Mouse (Mus musculus) common myeloid progenitor, adult 5-6 weeks (primary cell): ENCODE results near the gene Frmd4a. TPM values are rescaled to one million over a fixed set of nuclear protein-coding genes. Genes with fewer than 3 reads are reported as not detected.

Source experiments
- ATAC-seq: replicated peaks from 2 replicates; pipeline ENCODE4 v1.8.0; 2016; ENCODE audit warnings: low read depth, mild to moderate bottlenecking, moderate TSS enrichment, inconsistent platforms; ENCODE audit not compliant: poor library complexity, severe bottlenecking
- total RNA-seq: library from RNA; stranded (forward); fragments of 200-1000, 187-1606 nt; gene quantifications from 2 replicates; pipeline ENCODE4 v1.2.3, GENCODE M21; 2017

Gene Frmd4a
- total RNA-seq, 1 experiment from 2014 or later = 26.3 TPM

DNA sequence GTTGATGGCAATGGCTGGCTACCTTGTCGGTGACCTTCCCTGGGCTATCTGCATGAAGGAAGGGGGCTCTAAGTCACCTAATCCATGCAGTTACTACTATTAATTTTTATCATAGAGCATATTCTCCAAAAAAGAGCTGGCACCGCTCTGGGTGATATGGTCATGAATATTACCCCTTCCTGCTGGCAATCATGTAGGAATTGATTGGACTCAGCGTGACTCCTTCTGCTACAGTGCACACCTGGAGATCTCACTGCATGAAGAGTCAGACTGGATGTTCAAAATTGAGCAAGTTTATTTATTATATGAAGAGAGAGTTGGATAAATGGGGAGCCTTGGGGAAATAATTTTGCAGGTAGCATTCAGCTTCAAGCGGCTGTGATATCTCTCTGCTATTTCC, 113.7 kb downstream of the Frmd4a start:
- no peak for ATAC-seq

DNA sequence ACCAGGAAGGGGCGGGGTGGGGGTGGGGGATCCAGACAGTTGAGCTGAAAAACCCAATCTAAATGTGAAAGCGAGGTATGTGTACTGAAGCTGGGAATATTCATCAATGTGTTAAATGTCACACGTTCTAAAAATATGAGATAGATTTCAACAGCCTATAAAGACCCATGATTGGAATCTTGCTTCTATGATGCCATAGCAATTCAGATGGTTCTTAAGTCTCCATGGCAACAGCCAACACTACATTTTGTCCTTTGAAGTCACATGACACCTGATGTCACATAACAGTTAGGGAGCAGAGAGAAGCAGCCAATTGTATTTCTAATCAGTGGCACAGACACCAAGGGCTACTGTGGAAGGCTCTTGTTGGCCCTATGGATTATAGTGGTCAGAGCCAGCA, 120.0 kb downstream of the Frmd4a start:
- ATAC-seq = no peak

DNA sequence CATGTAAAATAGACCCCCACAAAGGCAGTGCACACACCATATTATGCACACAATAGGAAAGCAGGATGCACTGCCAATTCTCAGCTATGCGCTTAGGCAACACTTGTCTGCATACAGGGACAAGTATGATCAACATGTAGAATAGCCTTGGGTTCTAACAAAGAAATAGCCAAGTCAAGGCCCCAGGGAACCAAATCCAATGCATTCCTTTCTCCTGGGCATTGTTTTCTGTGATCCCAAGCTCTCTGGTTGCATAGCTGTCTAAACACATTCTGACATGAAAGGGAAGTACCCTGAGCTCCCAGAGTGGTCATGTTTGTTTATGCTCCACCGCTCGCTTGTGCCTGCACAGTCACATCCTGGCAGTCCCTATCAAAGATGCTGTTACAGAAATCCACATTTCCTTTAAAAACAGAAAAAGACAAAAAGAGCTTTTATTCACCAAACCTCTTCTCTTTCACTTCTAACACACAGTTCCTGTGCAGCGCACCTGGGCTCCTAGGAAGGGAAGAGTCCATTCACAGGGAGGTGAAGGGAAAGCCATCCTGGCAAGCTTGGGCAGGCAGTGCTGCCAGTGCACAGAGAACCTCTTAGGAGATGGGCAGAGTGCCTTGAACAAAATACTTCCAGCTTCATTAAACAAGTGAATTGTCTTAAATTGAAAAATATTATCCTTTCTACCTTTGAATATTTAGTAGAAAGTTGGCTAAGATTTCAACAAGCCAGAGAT, 124.9 kb downstream of the Frmd4a start:
- no peak for ATAC-seq

GRCm38 (mm10) chr2:4144424-4144823, 126.9 kb downstream of the Frmd4a start:
- no peak for ATAC-seq

GRCm38 (mm10) chr2:4152521-4153040, 135.1 kb downstream of the Frmd4a start:
- no peak for ATAC-seq

DNA sequence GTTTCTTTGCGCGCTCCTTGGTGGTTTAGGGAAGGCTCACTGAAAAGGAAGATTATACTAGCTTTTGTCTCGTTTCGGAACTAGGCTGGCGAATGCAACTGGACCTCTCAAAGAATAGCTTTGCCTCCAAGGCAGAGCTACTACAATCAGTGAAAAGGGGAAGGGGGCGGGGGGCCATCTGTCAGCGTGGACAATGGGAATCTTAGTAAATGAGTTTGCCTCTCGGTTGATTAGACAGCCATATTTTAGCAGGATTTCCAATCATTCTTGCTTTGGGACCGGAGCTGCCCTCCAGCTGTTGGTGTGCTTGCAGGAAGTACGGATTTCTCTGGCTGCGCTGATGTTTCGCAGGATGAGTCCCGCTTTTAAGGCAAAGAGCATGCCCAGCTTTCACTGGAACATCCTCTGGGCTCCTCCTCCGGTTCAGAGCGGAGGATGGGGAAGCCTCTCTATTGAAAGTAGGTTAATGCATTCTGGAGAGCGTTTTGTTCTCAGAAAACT, 135.7 kb downstream of the Frmd4a start:
- ATAC-seq = no peak

- no peak for ATAC-seq
These were observed 136.6 kb downstream of the Frmd4a start for GRCm38 (mm10) chr2:4154036-4154653.

- no peak for ATAC-seq
These were observed 137.1 kb downstream of the Frmd4a start for GRCm38 (mm10) chr2:4154654-4155047.

- no peak for ATAC-seq
These were observed 137.9 kb downstream of the Frmd4a start for GRCm38 (mm10) chr2:4155406-4155805.

DNA sequence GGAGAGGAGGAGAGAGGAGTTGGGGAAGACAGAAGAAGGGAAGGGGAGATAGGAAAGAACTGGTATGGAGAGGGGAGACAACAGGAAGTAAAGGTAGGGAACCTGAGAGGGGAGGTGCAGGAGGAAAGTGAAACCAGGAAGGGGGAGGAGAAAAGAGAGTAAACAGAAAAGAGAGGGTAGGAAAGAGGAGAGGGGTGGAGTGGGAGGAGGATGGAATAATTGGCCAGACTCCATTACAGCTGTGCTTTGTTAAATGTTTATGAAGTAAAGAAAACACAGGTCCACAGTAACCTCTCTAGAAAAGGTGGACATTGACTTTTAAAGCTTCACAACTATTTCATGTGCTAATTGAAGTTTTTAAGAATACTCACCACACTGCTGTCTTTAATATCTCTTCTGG, 139.0 kb downstream of the Frmd4a start:
- no peak for ATAC-seq

- ATAC-seq = no peak
These were observed 139.9 kb downstream of the Frmd4a start for GRCm38 (mm10) chr2:4157396-4157795.

DNA sequence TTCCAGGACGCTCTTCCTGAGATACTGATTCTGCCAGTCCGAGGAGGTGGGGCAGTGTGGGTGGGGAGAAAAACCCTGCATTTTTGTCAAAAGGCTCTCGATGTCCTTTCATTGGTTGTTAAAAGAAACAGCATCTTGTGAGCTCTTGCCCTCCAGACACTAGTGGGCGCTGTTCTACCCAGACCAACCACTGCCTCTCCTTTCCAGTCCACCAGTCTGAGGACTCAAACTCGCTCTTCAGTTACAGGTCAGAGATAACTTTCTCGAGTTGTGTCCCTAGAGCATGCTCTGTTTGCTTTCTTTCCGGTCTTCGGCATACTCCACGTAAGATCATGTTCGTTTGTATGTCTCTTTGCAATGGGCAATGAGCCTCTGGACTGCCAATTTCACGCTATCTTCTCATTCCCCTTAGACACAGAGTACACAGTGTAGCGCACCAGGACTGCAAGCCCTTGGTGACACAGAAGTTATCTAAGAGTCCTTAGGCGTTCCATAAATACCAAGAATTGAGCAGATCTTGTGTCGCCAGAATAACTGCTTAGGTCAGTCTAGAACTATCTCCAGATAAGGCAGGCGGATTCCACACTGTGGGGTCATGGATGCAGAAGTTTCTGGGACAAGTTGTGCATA, 142.2 kb downstream of the Frmd4a start:
- ATAC-seq = 0 out of 2 replicates have a peak, but pooled peaks have one; percentile 36

DNA sequence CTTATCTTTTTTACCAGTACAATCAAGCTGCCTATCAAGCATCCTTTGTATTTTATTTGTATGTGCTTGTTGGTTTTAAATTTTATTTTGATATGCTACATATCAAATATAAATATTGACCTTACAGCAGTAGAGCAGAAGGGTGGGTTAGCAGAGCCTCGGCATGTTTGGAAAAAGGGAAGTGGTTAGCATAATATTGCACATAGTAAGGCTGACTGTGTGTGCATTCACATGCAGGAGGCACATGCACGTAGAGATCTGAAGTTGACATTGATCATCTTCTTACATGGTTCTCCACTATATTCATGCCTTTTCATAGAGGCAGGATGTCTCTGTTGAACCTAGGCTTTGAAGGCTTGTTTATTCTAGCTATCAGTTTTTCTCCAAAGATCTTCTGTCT, 148.7 kb downstream of the Frmd4a start:
- 0 out of 2 replicates have a peak, but pooled peaks have one; percentile 29 for ATAC-seq

GRCm38 (mm10) chr2:4167131-4167530, 149.6 kb downstream of the Frmd4a start:
- ATAC-seq = no peak

DNA sequence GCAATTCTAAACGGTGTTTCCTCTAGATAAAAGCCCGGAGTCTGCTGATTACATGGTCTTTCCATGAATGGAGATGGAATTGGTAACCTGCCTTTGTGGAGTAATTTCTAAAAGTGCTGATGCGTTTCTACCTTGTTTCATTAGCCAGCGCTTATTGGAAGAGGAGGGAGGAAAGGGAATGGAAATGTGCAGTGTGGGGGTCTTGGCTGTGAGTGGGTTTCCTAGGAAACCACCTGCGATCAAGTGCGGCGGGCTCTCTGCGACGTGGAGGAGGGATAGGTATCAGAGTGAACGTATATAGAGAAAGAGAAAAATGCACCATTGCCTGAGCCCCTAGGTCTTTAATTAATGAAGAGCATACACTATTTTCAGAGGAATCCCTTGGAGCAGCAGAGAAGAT, 152.2 kb downstream of the Frmd4a start:
- ATAC-seq = no peak

DNA sequence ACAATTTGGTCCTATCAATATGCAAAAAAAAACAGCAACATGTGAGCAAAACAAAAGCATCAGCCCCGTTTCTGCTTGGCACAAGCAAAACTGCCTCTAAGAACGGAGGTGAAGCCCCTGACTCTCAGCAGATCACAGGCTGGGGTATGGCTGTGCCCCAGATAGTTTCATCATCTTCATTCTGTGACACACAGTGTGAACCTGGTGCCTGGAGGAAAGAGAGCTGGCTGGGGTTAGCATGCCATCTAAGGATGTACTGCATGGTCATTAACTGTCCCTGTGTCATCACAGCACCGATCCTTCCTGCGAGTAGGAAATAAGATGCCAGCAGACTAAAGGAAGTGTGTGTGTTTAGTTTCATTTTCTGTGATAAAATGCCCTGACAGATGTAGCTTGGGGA, 152.7 kb downstream of the Frmd4a start:
- ATAC-seq = no peak

GRCm38 (mm10) chr2:4184991-4185390, 167.5 kb downstream of the Frmd4a start:
- no peak for ATAC-seq

GRCm38 (mm10) chr2:4187521-4187920, 170.0 kb downstream of the Frmd4a start:
- ATAC-seq = no peak

- ATAC-seq = no peak
These were observed 170.8 kb downstream of the Frmd4a start for GRCm38 (mm10) chr2:4188303-4188702.

DNA sequence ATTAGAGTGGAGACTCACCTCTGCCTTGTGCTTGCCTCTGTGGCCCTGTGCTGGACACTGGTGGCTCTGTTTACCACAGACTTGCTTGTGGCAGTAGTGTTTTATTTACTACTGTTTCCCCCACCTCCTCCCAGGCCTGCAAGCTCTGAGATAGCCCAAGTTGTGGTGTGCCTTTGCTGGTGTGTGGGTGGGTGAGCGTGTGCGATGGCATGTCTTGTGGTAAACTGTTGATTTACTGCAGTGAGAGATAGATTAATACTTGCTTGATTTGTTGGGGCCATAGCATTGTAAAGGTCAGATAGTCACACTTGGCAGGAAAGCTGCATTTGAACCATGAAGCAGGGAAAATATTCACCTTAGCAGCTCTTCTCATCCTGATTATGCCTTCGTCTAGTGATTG, 172.8 kb downstream of the Frmd4a start:
- ATAC-seq = no peak

- no peak for ATAC-seq
These were observed 173.5 kb downstream of the Frmd4a start for GRCm38 (mm10) chr2:4190995-4191394.
